Mouse (Mus musculus): ENCODE data around the gene Map7d1.

Gene Map7d1

DNA sequence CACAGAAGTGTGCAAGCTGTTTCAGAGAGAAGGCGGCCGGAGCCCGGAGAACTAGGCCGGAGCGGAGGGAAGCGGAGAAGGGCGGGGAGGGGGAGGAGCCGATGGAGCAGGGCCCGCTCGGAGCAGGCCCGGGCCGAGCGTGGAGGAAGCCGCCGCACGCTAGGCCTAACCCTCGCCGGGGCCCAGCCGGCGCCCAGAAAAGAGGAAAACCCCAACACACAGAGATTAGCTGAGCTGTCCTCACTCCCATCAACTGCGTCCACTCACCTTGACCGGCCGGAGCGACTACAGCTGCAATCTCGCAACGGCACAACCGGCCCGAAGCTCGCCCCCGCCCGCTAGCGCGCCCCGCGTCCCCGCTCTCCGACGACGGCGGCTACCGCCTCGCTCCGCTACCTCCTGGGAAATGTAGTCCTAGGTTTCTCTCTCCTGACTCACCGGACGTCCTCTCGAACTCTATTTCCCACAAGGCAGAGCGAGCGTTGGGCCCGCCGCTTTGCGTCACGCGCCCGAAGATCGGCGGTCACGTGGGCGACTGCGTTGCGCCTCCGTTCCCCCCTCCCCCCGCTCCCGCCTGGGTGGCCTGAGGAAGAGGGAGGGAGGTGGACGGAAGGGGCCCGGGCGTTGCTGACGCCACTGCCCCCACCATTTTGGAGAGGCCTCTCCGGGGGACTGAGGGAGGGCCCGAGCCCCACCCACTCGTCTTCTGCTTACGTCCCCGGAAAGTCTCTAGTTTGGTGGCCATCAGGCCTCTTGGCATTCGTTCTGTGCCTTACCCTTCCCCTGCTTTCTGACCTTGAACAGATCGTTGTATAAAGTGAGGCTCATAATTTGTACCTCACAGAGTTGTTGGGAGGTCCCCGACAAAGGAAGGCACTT lies 53.6 kb downstream of the Map7d1 start, which contains the start of gene Thrap3:
TSS of gene Thrap3 (minus strand) at position 458 of the 879 bp plus-strand sequence.
- peak; percentile 99 for DNase-seq (ENCODE audit: low read depth, low spot score)

- peak; percentile 81 for DNase-seq (ENCODE audit: low read depth, low spot score)
These were observed 54.4 kb downstream of the Map7d1 start for GRCm38 (mm10) chr4:126201514-126202302.

DNA sequence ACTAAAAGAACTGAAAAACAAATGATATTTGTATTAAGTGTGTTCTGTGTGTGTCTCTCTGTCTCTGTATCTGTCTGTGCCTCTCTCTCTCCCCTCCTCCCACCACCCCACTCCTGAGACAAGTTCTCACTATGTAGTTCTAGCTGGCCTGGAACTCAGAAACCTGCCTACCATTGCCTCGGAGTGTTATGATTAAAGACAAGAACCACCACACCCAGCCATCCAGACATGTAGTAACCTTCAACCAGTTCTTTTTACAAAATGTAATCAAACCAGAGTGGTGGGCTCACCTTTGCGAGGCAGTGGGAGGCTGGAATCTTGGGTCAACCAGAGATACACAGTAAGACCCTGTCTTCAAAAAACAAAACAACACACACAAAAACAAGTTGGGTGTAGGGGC lies 55.5 kb downstream of the Map7d1 start:
- DNase-seq (ENCODE audit: low read depth, low spot score): no peak

DNA sequence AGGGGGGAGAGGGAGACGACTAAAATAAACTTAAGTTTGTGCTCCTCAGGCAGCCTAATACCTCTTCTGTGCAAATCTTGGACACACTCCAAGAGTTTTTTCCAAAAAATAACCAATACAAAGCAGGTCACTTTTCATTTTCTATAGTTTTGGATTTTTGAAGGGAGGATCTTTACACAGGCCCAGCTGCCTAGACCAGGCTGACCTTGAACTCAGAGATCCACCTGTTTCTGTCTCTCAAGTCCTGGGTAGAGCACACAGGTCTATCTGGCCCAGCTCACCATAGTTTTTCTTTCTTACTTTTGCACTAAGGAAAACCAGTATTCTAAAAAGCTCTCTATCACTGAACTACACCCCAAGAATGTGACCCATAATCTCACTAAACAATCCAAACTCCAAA lies 56.1 kb downstream of the Map7d1 start:
- DNase-seq (ENCODE audit: low read depth, low spot score): no peak

DNA sequence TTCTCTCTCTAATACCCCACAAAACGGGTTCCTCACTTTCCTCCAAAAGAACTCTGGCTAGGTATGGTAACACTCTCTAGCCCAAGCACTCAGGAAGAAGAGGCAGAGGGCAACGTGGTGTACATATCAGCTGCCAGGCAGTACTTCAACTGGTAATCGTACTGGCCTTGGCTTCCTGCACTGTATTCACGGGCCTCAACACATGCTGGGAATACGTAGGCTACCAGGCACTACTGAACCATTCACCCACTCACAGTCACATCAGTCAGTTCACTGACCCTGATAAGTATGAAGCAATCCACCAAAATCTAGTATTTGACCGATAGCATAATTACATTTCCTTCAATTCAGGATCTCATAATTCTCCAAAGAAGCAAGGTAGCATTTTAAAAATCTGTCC lies 56.6 kb downstream of the Map7d1 start:
- DNase-seq (ENCODE audit: low read depth, low spot score): no peak

- peak; percentile 41 for DNase-seq (ENCODE audit: low read depth, low spot score)
These were observed 58.7 kb downstream of the Map7d1 start for GRCm38 (mm10) chr4:126197485-126197884.

GRCm38 (mm10) chr4:126194916-126195315 lies 61.2 kb downstream of the Map7d1 start:
- DNase-seq (ENCODE audit: low read depth, low spot score): no peak

DNA sequence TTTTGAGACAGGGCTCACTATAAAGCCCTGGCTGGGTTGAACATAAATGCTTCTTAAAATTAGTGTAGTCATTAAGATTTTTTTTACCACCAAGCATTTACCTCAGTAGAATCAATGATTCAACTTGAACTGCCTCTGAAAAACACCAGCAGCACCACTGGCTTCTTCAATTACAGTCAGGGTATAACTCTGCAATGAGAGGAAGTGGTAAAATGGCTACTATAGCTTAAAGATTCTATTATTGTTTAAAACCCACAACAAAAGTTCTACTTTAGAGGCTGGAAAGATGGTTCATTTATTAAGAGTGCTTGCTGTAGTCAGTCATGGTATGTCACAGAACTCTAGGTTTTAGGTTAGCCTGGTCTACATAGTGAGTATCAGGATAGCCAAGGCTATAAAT lies 61.9 kb downstream of the Map7d1 start:
- peak; percentile 37 for DNase-seq (ENCODE audit: low read depth, low spot score)

DNA sequence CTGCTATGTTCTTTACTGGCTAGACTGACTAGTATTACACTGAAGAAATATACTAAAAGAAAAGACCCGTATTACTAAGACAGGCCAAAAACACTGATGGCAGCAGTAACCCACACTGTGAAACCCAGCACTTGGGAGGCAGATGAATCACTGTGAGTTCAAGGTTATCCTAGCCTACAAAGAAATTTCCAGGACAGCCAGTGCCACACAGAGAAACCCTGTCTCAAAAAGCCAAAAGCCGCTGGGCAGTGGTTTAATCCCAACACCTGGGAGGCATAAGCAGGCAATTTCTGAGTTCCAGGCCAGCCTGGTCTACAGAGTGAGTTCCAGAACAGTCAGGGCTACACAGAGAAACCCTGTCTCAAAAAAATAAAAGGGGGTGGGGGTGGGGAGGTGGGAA lies 65.5 kb downstream of the Map7d1 start:
- no peak for DNase-seq (ENCODE audit: low read depth, low spot score)

- DNase-seq (ENCODE audit: low read depth, low spot score): no peak
These were observed 69.0 kb downstream of the Map7d1 start for GRCm38 (mm10) chr4:126187096-126187495.

DNA sequence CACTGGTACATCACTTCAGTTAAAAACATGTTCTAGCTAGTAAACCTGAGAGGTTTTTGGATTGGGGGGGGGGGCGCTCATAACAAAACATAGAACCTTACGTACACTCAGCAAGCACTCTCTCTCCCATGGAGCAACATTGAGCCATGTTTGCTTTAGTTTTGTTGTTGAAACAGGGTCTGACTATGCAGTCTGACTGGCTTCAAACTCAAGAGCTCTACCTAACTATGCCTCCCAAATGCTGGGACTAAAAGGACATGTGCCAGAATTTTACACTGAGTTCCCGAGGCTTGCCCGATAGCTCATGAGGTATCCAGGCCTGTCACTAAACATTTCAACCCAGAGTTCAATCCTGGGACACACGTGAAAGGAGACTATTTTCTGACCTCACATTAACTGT lies 73.1 kb downstream of the Map7d1 start:
- no peak for DNase-seq (ENCODE audit: low read depth, low spot score)
